Mouse (Mus musculus): ENCODE data around the gene Ctse. TPM values are rescaled to one million over a fixed set of nuclear protein-coding genes. Genes with fewer than 3 reads are reported as not detected.

Gene Ctse
- 0.10 TPM in 1 of 2 replicates, not detected in the other for polyA plus RNA-seq (2014; fragmentation: Nextera tagmentation; extraction: Ambion mirVana)

- ATAC-seq = no peak
- WGBS = 86% methylated on average over 9 of the region's 9 CpGs
- Histone ChIP-seq H3K9me3 (replicated peaks; ENCODE audit: control insufficient read depth, low read length) (no peaks in the 10 kb centered on the region), H3K36me3 (ENCODE audit: control insufficient read depth, insufficient read depth, low read length) (no peaks in the 10 kb centered on the region), H3K27me3 (replicated peaks; ENCODE audit: control insufficient read depth, insufficient read depth, low read length) (no peaks in the 10 kb centered on the region), H3K4me3 (ENCODE audit: low read depth, low read length) (no peak within 1 kb of the TSS), H3K27ac (ENCODE audit: low read depth, low read length) (no peak within 1 kb of the TSS), H3K9ac (ENCODE audit: low read length) (no peak within 1 kb of the TSS), H3K4me2 (ENCODE audit: low read length) (no peak within 1 kb of the TSS), H3K4me1 (ENCODE audit: control insufficient read depth, insufficient read depth, low read length) (no peaks in the 10 kb centered on the region)
- no peak for DNase-seq (ENCODE audit: low spot score)
Measured at GRCm38 (mm10) chr1:131637791-131638540, at the start of gene Ctse. Gene Ctse (plus strand): TSS chr1:131638306.

- Histone ChIP-seq H3K4me1 (ENCODE audit: control insufficient read depth, insufficient read depth, low read length) (no peaks in the 10 kb centered on the region), H3K27me3 (replicated peaks; ENCODE audit: control insufficient read depth, insufficient read depth, low read length) (no peaks in the 10 kb centered on the region), H3K36me3 (ENCODE audit: control insufficient read depth, insufficient read depth, low read length) (no peaks in the 10 kb centered on the region), H3K4me2 (ENCODE audit: low read length) (no peak within 1 kb of the TSS), H3K27ac (ENCODE audit: low read depth, low read length) (no peak within 1 kb of the TSS), H3K9ac (ENCODE audit: low read length) (no peak within 1 kb of the TSS), H3K9me3 (replicated peaks; ENCODE audit: control insufficient read depth, low read length) (no peaks in the 10 kb centered on the region), H3K4me3 (ENCODE audit: low read depth, low read length) (no peak within 1 kb of the TSS)
- no peak for ATAC-seq
- 49% methylated on average over 12 of the region's 12 CpGs for WGBS
- DNase-seq (ENCODE audit: low spot score) = no peak
Measured at GRCm38 (mm10) chr1:131598905-131599304, 39.2 kb upstream of the Ctse start, which contains the start of gene Avpr1b. Gene Avpr1b (plus strand): TSS chr1:131599239.

- DNase-seq (ENCODE audit: low spot score) = no peak
- Histone ChIP-seq H3K4me3 (ENCODE audit: low read depth, low read length) (no peak overlapping the region), H3K4me2 (ENCODE audit: low read length) (no peak overlapping the region), H3K9ac (ENCODE audit: low read length) (no peak overlapping the region), H3K36me3 (ENCODE audit: control insufficient read depth, insufficient read depth, low read length) (no peaks in the 10 kb centered on the region), H3K27me3 (replicated peaks; ENCODE audit: control insufficient read depth, insufficient read depth, low read length) (no peaks in the 10 kb centered on the region), H3K9me3 (replicated peaks; ENCODE audit: control insufficient read depth, low read length) (no peaks in the 10 kb centered on the region), H3K4me1 (ENCODE audit: control insufficient read depth, insufficient read depth, low read length) (no peaks in the 10 kb centered on the region), H3K27ac (ENCODE audit: low read depth, low read length) (no peak overlapping the region)
- ATAC-seq = no peak
- WGBS = 36% methylated on average over 11 of the region's 11 CpGs
Measured at GRCm38 (mm10) chr1:131600314-131600713, 37.8 kb upstream of the Ctse start.

GRCm38 (mm10) chr1:131606719-131607118 lies 31.4 kb upstream of the Ctse start:
- WGBS = 86% methylated on average over 2 of the region's 2 CpGs
- Histone ChIP-seq H3K4me2 (ENCODE audit: low read length) (no peak overlapping the region), H3K4me1 (ENCODE audit: control insufficient read depth, insufficient read depth, low read length) (no peaks in the 10 kb centered on the region), H3K4me3 (ENCODE audit: low read depth, low read length) (no peak overlapping the region), H3K27me3 (replicated peaks; ENCODE audit: control insufficient read depth, insufficient read depth, low read length) (no peaks in the 10 kb centered on the region), H3K27ac (ENCODE audit: low read depth, low read length) (no peak overlapping the region), H3K36me3 (ENCODE audit: control insufficient read depth, insufficient read depth, low read length) (no peaks in the 10 kb centered on the region), H3K9ac (ENCODE audit: low read length) (no peak overlapping the region), H3K9me3 (replicated peaks; ENCODE audit: control insufficient read depth, low read length) (no peaks in the 10 kb centered on the region)
- DNase-seq (ENCODE audit: low spot score) (no peak), ATAC-seq (no peak)

GRCm38 (mm10) chr1:131612556-131613155 lies 25.4 kb upstream of the Ctse start:
- DNase-seq (ENCODE audit: low spot score) (no peak), ATAC-seq (no peak)
- no peak overlapping the region for H3K4me2 ChIP-seq (ENCODE audit: low read length)
- H3K36me3 ChIP-seq (ENCODE audit: control insufficient read depth, insufficient read depth, low read length) = no peaks in the 10 kb centered on the region
- H3K4me1 ChIP-seq (ENCODE audit: control insufficient read depth, insufficient read depth, low read length) = no peaks in the 10 kb centered on the region
- no peak overlapping the region for H3K27ac ChIP-seq (ENCODE audit: low read depth, low read length)
- WGBS = 67% methylated on average over 4 of the region's 4 CpGs
- no peaks in the 10 kb centered on the region for H3K9me3 ChIP-seq (replicated peaks; ENCODE audit: control insufficient read depth, low read length)
- no peak overlapping the region for H3K4me3 ChIP-seq (ENCODE audit: low read depth, low read length)
- H3K27me3 ChIP-seq (replicated peaks; ENCODE audit: control insufficient read depth, insufficient read depth, low read length) = no peaks in the 10 kb centered on the region
- no peak overlapping the region for H3K9ac ChIP-seq (ENCODE audit: low read length)

GRCm38 (mm10) chr1:131613361-131614133 lies 24.6 kb upstream of the Ctse start:
- no peaks in the 10 kb centered on the region for H3K4me1 ChIP-seq (ENCODE audit: control insufficient read depth, insufficient read depth, low read length)
- no peaks in the 10 kb centered on the region for H3K27me3 ChIP-seq (replicated peaks; ENCODE audit: control insufficient read depth, insufficient read depth, low read length)
- H3K36me3 ChIP-seq (ENCODE audit: control insufficient read depth, insufficient read depth, low read length) = no peaks in the 10 kb centered on the region
- no peaks in the 10 kb centered on the region for H3K9me3 ChIP-seq (replicated peaks; ENCODE audit: control insufficient read depth, low read length)
- ATAC-seq (peak; percentile 57; the same call in 1 of the 2 replicates), DNase-seq (ENCODE audit: low spot score) (peak; percentile 76)
- H3K4me2 ChIP-seq (ENCODE audit: low read length) = no peak overlapping the region
- WGBS = 81% methylated on average over 16 of the region's 16 CpGs
- H3K27ac ChIP-seq (ENCODE audit: low read depth, low read length) = no peak overlapping the region
- H3K4me3 ChIP-seq (ENCODE audit: low read depth, low read length) = no peak overlapping the region
- no peak overlapping the region for H3K9ac ChIP-seq (ENCODE audit: low read length)

GRCm38 (mm10) chr1:131614641-131615040 lies 23.5 kb upstream of the Ctse start:
- WGBS = 86% methylated on average over 6 of the region's 6 CpGs
- Histone ChIP-seq H3K9me3 (replicated peaks; ENCODE audit: control insufficient read depth, low read length) (0 out of 2 replicates have a peak, but pooled peaks cover 2% of the 10 kb centered on the region), H3K27ac (ENCODE audit: low read depth, low read length) (no peak overlapping the region), H3K4me2 (ENCODE audit: low read length) (no peak overlapping the region), H3K27me3 (replicated peaks; ENCODE audit: control insufficient read depth, insufficient read depth, low read length) (no peaks in the 10 kb centered on the region), H3K9ac (ENCODE audit: low read length) (no peak overlapping the region), H3K4me3 (ENCODE audit: low read depth, low read length) (no peak overlapping the region), H3K4me1 (ENCODE audit: control insufficient read depth, insufficient read depth, low read length) (no peaks in the 10 kb centered on the region), H3K36me3 (ENCODE audit: control insufficient read depth, insufficient read depth, low read length) (no peaks in the 10 kb centered on the region)
- ATAC-seq = no peak
- DNase-seq (ENCODE audit: low spot score) = no peak

GRCm38 (mm10) chr1:131616131-131616530 lies 22.0 kb upstream of the Ctse start:
- Histone ChIP-seq H3K4me3 (ENCODE audit: low read depth, low read length) (no peak overlapping the region), H3K4me2 (ENCODE audit: low read length) (no peak overlapping the region), H3K27ac (ENCODE audit: low read depth, low read length) (no peak overlapping the region), H3K27me3 (replicated peaks; ENCODE audit: control insufficient read depth, insufficient read depth, low read length) (no peaks in the 10 kb centered on the region), H3K9me3 (replicated peaks; ENCODE audit: control insufficient read depth, low read length) (0 out of 2 replicates have a peak, but pooled peaks cover 4% of the 10 kb centered on the region), H3K36me3 (ENCODE audit: control insufficient read depth, insufficient read depth, low read length) (no peaks in the 10 kb centered on the region), H3K4me1 (ENCODE audit: control insufficient read depth, insufficient read depth, low read length) (no peaks in the 10 kb centered on the region), H3K9ac (ENCODE audit: low read length) (no peak overlapping the region)
- ATAC-seq = no peak
- 63% methylated on average over 1 of the region's 1 CpGs for WGBS
- DNase-seq (ENCODE audit: low spot score) = no peak
